Mouse (Mus musculus) mouse embryonic stem cell (cell line): Measurements from ENCODE around the gene Rarb.

Source experiments
- in situ Hi-C, 2 experiments: fragments of 300-500 bp; cut with MboI; formaldehyde crosslinking; loops; 1 replicate in 1 of 2; 3 replicates in 1 of 2; pipeline ENCODE4 v1.14.3; 2019 to 2020; ENCODE audit warnings: low sequenced_read_pairs in 2 of 2, low pct_unique_long_range_greater_than_20kb in 1 of 2, mixed read lengths in 1 of 2; ENCODE audit not compliant: unreplicated experiment in 1 of 2

Gene Rarb

DNA sequence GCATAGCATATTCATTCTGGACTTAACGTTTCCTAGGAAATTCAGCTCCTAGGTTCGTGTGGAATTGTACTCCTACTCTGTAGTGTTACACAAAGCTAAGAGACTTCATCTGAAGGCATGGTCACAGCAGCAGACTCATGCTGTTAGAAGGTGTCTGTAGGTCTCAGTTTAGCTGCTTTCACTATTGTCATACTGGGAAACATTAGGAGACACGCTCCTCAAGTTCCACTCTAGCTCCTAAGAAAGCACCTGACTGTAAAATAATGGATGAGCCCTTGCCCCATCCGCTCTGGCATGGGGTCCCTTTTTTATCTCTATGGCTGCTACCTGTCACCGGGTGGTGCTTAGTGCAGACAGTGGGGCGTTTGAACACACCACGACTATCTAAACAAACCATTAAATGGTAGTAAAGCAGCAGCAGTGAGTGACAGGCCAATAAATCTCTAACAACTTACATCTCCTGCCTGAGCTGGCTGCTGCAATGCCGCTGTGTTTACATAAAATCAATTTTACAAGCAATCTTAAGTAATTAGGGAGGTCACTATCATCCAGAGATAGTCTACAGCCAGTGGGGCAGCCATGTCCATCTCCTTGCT lies 214.4 kb downstream of the Rarb start:
- in situ Hi-C loops: no loop called here

DNA sequence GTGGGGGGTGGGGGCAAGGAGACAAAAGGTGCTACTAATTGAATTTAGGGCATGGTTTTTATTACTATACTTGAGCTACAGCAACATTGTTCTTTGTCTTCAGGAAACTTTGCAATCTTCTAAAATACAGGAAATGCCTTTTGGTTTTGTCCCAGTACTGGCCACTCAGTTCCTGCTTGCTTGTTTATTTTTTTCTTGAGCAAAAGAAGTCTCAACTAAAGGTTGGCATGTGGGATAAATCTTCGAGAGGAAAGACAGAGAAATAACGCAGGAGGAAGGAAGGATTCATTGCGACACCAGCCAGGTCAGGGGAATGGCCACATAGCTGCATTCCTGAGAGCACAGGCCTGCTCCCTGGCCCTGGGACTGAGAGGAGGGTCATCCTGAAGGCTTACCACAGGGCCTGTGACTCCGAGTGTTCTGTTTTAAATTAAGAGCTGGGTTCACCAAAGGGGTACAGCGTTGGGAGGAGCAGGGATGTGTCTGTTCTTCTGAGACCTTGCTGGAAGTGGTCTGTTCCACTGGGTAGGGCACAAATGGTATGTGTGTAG lies 215.8 kb downstream of the Rarb start:
- in situ Hi-C loops: no loop called here

DNA sequence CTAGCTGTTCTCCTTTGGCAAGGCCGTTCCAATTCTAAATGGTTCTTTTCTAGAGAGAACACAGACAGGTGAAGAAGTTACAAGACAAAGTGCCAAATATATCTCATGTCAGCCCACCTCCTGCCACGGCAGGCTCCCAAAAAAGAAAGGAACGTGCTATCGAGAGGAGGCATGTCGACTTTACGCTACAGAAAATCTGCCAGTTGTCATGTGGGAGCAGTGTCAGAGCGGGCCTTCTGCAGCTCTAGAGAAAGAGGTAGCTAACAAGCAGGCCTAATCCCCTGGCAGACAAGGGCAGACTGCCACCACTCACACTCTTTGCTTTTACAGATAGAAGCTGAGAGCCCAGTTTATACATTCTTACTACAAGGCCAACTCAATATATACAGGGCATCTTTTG lies 219.7 kb downstream of the Rarb start:
- in situ Hi-C loops: no loop called here

DNA sequence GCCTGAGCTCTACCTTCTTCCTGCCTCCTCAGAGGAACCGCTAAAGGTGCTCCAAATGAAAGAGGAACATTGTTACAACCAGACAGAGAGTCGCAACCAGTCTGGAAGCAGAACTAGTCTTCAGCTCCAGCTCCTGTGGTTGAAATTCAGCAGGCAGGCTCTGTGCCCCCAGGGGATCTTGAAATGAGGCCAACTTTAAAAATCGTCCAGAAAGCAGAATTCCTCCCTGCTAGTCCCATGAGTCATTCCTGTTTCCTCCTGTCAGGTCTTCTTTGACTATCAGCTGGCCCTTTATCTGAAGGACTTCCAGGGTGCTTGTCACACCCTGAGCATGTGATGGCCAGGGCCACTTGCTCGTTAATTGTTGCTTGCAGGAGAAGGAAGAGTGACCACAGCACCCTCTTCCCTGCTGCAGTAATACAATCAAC lies 220.9 kb downstream of the Rarb start:
- in situ Hi-C loops: no loop called here

DNA sequence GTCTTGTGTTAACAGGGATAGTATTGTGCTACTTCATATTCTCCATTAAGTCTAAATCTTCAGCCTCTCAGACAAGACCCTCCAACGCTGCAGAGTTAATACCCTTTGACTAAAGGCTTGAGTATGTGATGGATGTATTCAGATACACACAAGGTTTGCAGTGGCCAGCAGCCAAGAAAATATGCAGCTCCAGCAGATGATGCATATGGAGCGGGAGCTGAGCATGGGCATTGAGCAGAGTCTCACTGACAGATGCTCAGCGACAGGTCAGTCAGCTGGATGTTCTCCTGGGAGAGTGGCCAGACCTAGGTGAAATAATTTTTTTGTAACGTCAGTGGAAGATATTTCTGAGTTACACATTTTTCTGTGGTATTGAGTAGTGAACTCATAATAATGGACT lies 229.8 kb downstream of the Rarb start:
- in situ Hi-C loops: no loop called here

DNA sequence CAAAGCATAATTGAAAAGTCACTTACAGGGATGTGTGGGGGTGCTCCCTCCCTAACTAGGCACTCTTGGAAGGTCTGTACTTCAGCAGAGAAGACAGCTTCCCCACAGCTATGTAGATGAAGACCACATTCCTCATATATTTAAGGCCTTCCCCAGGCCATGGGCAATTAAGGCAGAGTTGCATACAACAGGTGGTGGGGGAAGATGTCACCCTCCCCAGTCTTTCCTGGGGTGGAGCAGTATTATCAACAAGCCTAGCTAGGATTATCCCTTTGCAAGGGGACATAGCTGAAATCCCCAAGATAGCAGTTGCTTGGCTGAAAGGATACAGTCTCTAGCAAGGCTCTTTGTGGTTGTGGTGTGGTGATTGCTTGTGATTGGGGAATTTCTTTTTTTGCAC lies 240.9 kb downstream of the Rarb start:
- in situ Hi-C loops: no loop called here

DNA sequence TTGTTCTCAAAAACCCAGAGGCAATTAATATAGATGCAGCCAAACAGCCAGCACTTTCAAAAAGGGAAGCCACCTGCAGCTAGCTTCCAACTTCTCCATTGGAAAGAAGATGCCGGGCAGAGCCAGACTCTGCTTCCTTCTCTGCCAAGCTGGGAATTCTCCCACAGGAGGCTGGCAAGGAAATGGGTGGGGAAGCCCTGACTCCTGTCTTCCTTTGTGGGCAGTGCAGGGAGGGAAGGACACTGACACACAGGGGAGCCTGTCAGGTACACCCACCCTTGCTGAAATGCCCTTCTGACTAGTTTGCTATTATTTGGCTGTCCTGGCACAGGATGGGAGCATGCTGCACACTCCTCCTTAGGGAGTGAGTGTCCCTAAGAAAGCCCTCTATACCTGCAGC lies 241.9 kb downstream of the Rarb start:
- in situ Hi-C loops: no loop called here

DNA sequence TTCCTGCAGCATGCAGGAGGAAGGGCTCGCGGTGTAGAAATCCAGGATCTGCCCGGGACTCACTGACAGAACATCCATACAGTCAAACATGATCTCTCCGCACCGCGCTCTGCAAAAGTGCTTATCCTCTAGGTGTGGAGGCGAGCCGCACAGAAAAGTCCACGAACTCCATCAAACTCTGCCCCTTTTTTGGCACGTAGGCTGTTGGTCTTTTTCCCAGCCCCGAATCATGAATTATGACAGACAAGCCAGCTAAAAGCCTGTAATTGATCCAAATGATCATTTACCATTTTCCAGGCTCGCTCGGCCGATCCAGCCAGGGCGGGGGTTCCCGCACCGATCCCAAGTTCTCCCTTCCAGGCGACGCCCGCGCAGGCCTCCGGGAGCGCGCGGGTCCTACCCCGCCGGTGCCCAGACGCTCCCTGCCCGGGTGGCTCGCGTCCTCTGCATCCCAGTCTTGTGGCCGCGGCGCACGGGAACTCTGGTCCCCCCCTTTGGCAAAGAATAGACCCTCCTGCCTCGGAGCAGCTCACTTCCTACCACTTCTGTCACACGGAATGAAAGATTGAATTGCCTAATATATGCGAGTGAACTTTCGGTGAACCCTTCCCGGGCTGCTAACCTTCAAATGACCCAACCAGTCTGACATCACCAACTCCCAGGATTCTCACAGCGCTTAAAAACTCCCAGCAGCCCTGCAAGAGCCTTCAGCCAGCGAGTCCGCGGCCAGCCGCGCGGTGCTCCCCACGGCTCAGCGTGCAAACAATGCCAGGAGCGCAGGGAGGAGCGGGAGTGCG lies 243.8 kb downstream of the Rarb start:
- in situ Hi-C loops: no loop called here

DNA sequence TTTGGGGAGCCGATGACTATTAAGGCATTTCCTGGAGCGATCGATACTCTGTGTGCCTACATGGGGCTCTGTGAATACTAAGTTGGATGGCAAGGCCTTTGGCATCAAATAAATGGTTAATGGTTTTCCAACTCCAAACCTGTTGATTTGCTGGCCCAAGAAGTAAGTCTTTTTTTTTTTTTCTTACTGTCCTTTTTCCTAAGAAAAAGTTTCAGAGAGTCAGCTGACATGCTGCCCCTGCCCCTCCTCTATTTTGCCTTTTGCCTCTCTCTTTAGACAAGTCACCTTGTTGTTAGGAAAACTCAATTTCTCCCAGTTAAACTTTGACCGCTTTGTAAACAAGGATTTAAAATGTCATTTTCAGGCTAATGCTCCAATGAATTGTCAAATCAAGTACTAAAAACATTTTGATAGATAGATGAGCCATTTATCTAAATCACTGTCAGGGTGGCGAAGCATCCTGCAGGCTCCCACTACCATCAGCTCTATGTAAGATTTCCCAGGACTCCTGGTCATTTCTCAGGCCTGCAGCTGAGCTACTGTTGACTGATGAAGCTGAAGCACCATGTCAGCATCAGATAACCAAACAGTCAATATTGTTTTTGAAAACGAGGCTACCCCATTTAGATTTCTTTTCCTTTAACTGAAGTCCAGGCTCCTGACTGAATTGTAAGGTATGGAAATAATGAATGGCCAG lies 245.3 kb downstream of the Rarb start:
- in situ Hi-C loops: no loop called here

DNA sequence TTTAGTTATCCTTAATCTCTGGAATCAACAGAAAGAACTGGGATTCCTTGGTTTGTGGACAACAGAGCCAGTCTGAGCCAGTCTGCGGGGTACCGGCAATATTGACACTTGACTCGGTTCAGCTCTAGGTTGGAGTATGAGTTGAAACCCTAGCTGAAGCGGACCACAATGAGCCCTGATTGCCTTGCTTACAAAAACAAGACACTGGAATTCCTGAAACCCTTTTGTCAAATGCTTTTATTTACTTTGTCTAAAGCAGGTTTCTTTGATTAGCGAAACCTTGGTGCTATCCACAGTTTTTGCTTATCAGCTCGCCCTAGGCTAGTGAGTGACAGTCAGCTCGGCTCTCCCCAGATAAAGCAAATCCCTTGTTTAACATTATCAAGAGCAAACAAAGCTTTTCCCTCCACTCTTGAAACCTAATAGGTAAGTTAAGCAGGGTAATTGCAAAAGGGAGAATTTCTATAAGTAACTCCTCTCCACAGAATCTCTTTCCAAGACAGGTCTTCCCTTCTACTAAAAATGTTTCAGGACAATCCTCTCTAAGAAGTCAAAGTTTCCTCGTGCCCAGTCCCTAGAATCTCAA lies 246.1 kb downstream of the Rarb start:
- in situ Hi-C loops: no loop called here

DNA sequence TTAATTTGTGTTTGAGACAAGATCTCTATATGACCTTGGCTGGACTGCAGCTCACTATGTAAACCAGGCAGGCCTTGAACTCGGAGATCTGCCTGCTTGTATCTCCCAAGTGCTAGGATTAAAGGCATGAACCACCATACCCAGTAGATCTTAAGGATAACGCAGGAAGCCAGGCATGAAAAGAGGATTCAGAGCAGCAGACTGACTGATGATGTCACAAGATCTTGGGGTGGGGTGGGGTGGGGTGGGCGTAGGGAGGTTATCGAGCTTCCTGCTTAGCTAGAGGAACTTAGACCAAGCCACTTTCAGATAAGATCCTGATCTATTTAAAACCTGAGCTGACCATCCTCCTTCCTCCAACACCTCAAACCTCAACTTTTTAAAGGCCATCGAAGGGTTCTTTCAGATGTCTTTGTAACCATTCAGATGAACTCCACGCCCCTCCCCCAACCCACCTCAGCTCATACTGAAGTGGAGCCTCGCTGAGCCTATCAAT lies 249.4 kb downstream of the Rarb start:
- in situ Hi-C loops: no loop called here

DNA sequence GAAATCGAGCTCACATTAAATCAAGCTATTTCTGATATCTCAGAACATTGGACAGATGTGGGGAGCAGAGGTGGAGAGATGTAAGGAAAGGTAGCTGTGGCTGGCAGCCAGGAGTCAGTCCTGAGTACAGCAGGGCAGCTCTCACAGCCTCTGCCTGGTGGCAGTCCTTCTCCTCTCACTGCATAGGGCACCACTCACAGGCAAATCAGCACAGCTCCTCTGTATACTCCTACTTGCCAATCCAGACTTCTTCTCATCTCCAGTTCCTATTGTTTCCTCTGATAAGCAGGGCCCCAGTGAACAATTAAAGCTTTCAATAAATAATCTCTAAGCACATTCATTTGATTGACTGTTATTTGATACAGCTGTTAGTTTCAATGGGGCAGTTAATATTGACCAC lies 252.0 kb downstream of the Rarb start:
- in situ Hi-C loops: no loop called here

DNA sequence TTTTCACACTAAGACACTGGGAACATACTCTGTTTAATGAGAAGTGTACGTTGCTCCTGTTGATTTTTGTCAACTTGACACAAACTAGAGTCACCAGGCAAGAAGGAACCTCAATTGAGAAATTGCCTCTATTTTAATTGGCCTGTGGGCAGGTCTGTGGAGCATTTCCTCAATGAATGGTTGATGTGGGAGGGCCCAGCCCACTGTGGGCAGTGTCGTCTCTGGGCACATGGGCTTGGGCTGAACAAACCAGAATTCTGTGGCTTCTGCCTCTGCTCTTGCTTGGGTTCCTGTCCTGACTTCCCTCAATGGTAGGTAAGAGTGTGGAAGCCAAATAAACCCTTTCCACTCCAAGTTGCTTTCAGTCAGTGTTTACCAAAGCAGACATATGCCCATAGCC lies 255.0 kb downstream of the Rarb start:
- in situ Hi-C loops: no loop called here

DNA sequence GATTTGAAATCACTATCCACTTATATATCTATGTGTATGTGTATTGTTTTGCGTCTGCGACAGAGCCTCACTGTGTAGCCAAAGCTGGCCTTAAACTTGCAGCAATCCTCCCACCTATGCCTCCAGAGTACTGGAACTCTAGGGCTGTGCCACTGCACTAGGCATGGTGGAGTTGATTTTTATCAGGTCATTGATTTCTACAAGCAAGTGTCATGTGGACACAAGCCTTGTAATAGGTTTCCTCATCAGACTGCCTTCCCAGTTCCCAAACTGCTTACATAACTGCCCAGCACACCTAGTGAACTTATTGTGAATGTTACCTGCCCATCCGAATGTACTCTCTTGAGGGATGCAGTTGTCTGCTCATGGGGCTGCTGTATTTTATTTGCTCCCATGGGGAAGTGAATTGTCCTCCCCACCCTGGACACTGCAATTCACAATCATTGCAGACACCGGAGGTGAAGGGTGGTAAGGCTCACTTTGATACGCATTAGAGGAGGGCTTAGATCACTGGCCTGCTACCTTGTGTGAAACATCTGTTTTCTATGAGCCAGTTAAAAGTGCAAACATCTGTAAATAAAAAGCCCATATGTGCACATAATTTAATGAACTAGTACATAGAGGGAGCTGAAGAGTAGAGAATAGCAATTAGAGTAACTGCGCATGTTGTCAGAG lies 257.3 kb downstream of the Rarb start:
- in situ Hi-C loops: no loop called here

DNA sequence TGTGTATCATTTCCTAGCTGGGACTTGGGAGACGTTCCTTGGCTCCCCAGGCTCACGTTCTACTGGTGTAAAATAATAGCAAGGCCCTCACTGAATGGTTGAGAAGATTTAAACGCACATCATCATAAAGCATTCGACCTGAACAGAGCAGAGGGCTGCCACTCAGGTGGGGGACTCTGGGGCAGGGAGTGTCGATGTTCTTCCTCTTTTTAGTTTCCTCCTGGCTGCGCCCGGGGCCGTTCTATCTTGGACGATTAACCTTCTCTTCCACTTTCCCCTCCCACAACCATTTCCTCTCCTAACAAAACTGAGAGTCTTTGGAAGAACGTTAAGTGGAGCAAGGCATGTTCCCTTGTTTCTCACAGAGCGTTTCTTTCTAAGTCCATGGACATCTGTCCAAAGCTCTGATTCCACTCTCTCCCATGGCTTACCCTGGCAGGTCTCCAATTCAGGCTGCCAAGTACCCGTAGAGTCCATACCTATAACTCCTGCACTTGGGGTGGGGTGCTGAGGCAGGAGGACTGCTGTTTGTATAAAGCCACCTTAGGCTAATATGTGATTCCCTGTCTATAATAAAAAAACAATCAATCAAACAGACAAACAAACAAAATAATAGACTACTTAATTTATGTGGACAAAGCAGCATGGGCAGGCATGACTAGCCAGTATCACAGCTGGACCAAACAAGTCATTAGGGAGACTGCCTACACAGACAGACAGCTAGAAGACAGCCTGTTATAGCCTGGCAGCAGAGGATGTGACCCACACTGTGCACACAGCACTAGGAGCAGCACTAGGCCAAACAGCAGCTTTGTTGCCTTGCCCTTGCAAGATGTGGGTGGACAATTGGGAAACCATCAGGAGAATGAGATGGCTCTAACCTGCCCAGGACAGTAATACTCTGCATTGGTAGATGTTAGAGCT lies 259.4 kb downstream of the Rarb start:
- in situ Hi-C loops: no loop called here

DNA sequence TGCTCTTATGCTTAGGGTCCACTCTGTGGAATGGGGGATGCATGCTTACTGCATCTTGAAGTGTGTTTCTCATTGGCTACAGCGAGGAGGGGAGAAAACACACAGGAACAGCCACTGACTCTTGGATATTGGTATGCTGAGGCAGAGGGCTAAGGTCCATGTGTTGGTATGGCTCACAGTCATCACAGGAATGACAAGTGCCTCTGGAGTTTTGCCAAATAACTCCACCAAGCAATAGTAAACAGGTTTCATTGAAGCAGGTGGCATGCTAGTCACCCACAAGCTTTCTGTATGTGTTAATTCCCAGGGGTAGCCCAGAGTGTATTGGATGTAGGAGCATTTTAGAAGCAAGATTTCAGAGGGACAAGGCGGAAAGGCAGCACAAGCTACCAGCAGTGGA lies 260.9 kb downstream of the Rarb start:
- in situ Hi-C loops: no loop called here

DNA sequence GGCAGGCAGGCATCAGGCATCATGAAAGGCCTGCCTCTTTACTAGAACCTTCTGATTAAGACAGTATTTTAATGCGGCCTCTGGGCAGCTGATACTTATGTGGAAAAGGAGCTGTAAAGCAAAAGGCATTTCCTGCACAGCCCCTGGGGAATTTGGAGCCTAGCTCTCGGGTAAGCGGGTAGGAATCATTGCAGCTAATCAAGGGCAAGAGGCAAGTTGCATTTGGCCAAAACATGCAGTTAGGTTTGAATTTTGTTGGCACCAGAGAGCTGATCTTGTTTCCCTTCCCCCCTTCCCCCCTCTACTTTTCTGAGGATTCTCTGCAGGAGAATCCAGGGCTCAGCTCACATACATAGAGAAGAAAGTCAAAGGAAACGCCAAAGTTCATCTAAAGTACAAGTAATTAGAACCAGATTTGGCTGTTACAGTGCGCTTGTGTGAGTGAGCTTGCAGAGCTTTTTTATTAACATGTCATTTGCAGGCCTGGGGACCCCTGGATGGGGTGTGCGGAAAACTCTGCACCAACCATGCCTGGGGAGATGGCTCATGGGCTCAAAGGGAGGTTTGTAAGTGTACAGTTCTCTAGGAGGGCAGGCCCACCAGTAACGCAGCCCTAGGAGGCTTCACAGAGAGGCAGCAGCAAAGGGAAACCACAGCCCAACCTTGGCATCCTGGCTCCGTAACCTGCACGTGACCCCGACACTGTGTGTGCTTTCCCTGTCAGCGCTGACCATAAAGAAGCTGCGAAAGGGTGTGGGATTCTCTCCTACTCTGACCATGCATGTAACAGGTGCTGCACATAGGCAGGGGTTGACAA lies 264.1 kb downstream of the Rarb start:
- in situ Hi-C loops: no loop called here
